Mouse (Mus musculus): ENCODE measurements around the gene Tnip3.

DNA sequence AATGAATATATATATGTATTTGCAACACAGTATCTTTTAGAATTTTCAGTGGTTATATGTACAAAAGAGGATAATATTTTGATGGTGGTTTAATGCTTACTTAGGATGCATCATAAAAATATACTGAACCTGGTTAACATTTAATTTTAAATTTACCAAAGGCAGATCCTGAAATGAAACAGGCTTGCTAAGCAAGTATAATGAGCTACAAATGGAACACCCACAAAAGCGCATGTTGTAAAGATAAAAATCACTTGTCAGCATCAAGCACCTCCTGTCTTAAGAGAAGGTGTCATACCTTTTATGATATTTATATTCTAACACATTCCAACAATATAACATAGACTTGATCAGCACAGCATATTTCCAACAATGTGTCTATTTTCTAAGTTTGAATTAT, 8.6 kb downstream of the Tnip3 start:
- no peak for TF ChIP-seq POLR2A (IDR thresholded peaks at IDR 0.05; ENCODE audit: insufficient read depth, low read depth, low read length)
- TF ChIP-seq CTCF (IDR thresholded peaks at IDR 0.05; ENCODE audit: insufficient read depth, low read depth, low read length), result no peak

All from olfactory bulb, adult 2 months (tissue).